Mouse (Mus musculus): ENCODE measurements around the gene Irf1. TPM values are rescaled to one million over a fixed set of nuclear protein-coding genes. Genes with fewer than 3 reads are reported as not detected.

Gene Irf1
- polyA plus RNA-seq, 1 experiment from 2014 or later = 11.9 TPM

GRCm38 (mm10) chr11:53761822-53762221, 8.0 kb upstream of the Irf1 start:
- Histone ChIP-seq H3K36me3 (replicated peaks) (no peaks in the 10 kb centered on the region), H3K9ac (no peak overlapping the region), H3K9me3 (replicated peaks) (no peaks in the 10 kb centered on the region), H3K4me3 (replicated peaks) (no peak overlapping the region), H3K27ac (replicated peaks) (no peak overlapping the region), H3K4me2 (no peak overlapping the region), H3K4me1 (replicated peaks) (peaks cover 46% of the 10 kb centered on the region), H3K27me3 (peaks cover 10% of the 10 kb centered on the region)
- ATAC-seq (ENCODE audit: insufficient read depth) = no peak
- 47% methylated on average over 2 of the region's 2 CpGs for WGBS (ENCODE audit: insufficient replicate concordance)

- Histone ChIP-seq H3K9me3 (replicated peaks) (no peaks in the 10 kb centered on the region), H3K27ac (replicated peaks) (peak overlapping the region; percentile 83; the same call in 1 of the 2 replicates), H3K4me2 (peak overlapping the region; percentile 80), H3K27me3 (peaks cover 12% of the 10 kb centered on the region), H3K4me3 (replicated peaks) (peak overlapping the region; percentile 51), H3K9ac (no peak overlapping the region), H3K4me1 (replicated peaks) (peaks cover 46% of the 10 kb centered on the region), H3K36me3 (replicated peaks) (no peaks in the 10 kb centered on the region)
- ATAC-seq (ENCODE audit: insufficient read depth) = no peak
- 21% methylated on average over 2 of the region's 2 CpGs for WGBS (ENCODE audit: insufficient replicate concordance)
These were observed 7.4 kb upstream of the Irf1 start for GRCm38 (mm10) chr11:53762426-53762825.

GRCm38 (mm10) chr11:53762827-53763495, 6.9 kb upstream of the Irf1 start:
- H3K27me3 ChIP-seq = peaks cover 14% of the 10 kb centered on the region
- no peaks in the 10 kb centered on the region for H3K9me3 ChIP-seq (replicated peaks)
- H3K27ac ChIP-seq (replicated peaks) = peak overlapping the region; percentile 83
- peak overlapping the region; percentile 37 for H3K9ac ChIP-seq
- WGBS (ENCODE audit: insufficient replicate concordance) = 2% methylated on average over 23 of the region's 23 CpGs
- H3K36me3 ChIP-seq (replicated peaks) = no peaks in the 10 kb centered on the region
- ATAC-seq (ENCODE audit: insufficient read depth) = 0 out of 2 replicates have a peak, but pooled peaks have one; percentile 4
- peak overlapping the region; percentile 51 for H3K4me3 ChIP-seq (replicated peaks)
- H3K4me1 ChIP-seq (replicated peaks) = peaks cover 46% of the 10 kb centered on the region
- peak overlapping the region; percentile 80 for H3K4me2 ChIP-seq

GRCm38 (mm10) chr11:53763496-53764140, 6.2 kb upstream of the Irf1 start:
- peak overlapping the region; percentile 80 for H3K4me2 ChIP-seq
- H3K9ac ChIP-seq = peak overlapping the region; percentile 37
- peaks cover 46% of the 10 kb centered on the region for H3K4me1 ChIP-seq (replicated peaks)
- H3K4me3 ChIP-seq (replicated peaks) = peak overlapping the region; percentile 51
- peak overlapping the region; percentile 83 for H3K27ac ChIP-seq (replicated peaks)
- H3K27me3 ChIP-seq = peaks cover 20% of the 10 kb centered on the region
- peak; percentile 72 for ATAC-seq (ENCODE audit: insufficient read depth)
- H3K36me3 ChIP-seq (replicated peaks) = no peaks in the 10 kb centered on the region
- WGBS (ENCODE audit: insufficient replicate concordance) = under 1% methylated on average over 33 of the region's 33 CpGs
- no peaks in the 10 kb centered on the region for H3K9me3 ChIP-seq (replicated peaks)

- H3K9me3 ChIP-seq (replicated peaks) = no peaks in the 10 kb centered on the region
- peaks cover 46% of the 10 kb centered on the region for H3K4me1 ChIP-seq (replicated peaks)
- no peak for ATAC-seq (ENCODE audit: insufficient read depth)
- H3K27ac ChIP-seq (replicated peaks) = peak overlapping the region; percentile 83; the same call in 1 of the 2 replicates
- no peak overlapping the region for H3K4me3 ChIP-seq (replicated peaks)
- H3K27me3 ChIP-seq = peaks cover 30% of the 10 kb centered on the region
- no peaks in the 10 kb centered on the region for H3K36me3 ChIP-seq (replicated peaks)
- 50% methylated on average over 5 of the region's 5 CpGs for WGBS (ENCODE audit: insufficient replicate concordance)
- H3K9ac ChIP-seq = no peak overlapping the region
- H3K4me2 ChIP-seq = no peak overlapping the region
These were observed 5.2 kb upstream of the Irf1 start for GRCm38 (mm10) chr11:53764581-53764980.

- Histone ChIP-seq H3K27ac (replicated peaks) (no peak overlapping the region), H3K36me3 (replicated peaks) (peaks cover 4% of the 10 kb centered on the region; the same call in 1 of the 2 replicates), H3K9me3 (replicated peaks) (no peaks in the 10 kb centered on the region), H3K27me3 (peaks cover 48% of the 10 kb centered on the region), H3K4me3 (replicated peaks) (no peak overlapping the region), H3K4me2 (no peak overlapping the region), H3K4me1 (replicated peaks) (peaks cover 47% of the 10 kb centered on the region), H3K9ac (no peak overlapping the region)
- ATAC-seq (ENCODE audit: insufficient read depth) = no peak
- 60% methylated on average over 13 of the region's 13 CpGs for WGBS (ENCODE audit: insufficient replicate concordance)
These were observed 1.2 kb upstream of the Irf1 start for GRCm38 (mm10) chr11:53768422-53769184.

- H3K4me3 ChIP-seq (replicated peaks) = peak overlapping the region; percentile 64; the same call in 1 of the 2 replicates
- H3K9ac ChIP-seq = 0 out of 2 replicates have a peak overlapping the region, but pooled peaks have one; percentile 26
- peaks cover 48% of the 10 kb centered on the region for H3K27me3 ChIP-seq
- no peak for ATAC-seq (ENCODE audit: insufficient read depth)
- H3K36me3 ChIP-seq (replicated peaks) = peaks cover 10% of the 10 kb centered on the region; the same call in 1 of the 2 replicates
- H3K4me2 ChIP-seq = peak overlapping the region; percentile 80
- no peaks in the 10 kb centered on the region for H3K9me3 ChIP-seq (replicated peaks)
- 51% methylated on average over 12 of the region's 12 CpGs for WGBS (ENCODE audit: insufficient replicate concordance)
- peaks cover 41% of the 10 kb centered on the region for H3K4me1 ChIP-seq (replicated peaks)
- peak overlapping the region; percentile 42; the same call in 1 of the 2 replicates for H3K27ac ChIP-seq (replicated peaks)
These were observed 633 bp upstream of the Irf1 start for GRCm38 (mm10) chr11:53769185-53769576.

GRCm38 (mm10) chr11:53770125-53770791, 444 bp downstream of the Irf1 start:
- under 1% methylated on average over 64 of the region's 75 CpGs for WGBS (ENCODE audit: insufficient replicate concordance)

GRCm38 (mm10) chr11:53771001-53771744, 1.4 kb downstream of the Irf1 start:
- 60% methylated on average over 11 of the region's 11 CpGs for WGBS (ENCODE audit: insufficient replicate concordance)
- no peak for ATAC-seq (ENCODE audit: insufficient read depth)
- Histone ChIP-seq H3K4me2 (peak overlapping the region; percentile 80), H3K27ac (replicated peaks) (0 out of 2 replicates have a peak overlapping the region, but pooled peaks have one; percentile 19), H3K36me3 (replicated peaks) (peaks cover 28% of the 10 kb centered on the region), H3K4me3 (replicated peaks) (peak overlapping the region; percentile 64), H3K27me3 (peaks cover 43% of the 10 kb centered on the region), H3K9ac (no peak overlapping the region; the same call in 1 of the 2 replicates), H3K9me3 (replicated peaks) (no peaks in the 10 kb centered on the region), H3K4me1 (replicated peaks) (peaks cover 32% of the 10 kb centered on the region)

More at GRCm38 (mm10) chr11:53770125-53770791, 444 bp downstream of the Irf1 start:
- no peaks in the 10 kb centered on the region for H3K9me3 ChIP-seq (replicated peaks)
- peak overlapping the region; percentile 42 for H3K9ac ChIP-seq
- H3K4me3 ChIP-seq (replicated peaks) = peak overlapping the region; percentile 64
- H3K36me3 ChIP-seq (replicated peaks) = peaks cover 20% of the 10 kb centered on the region
- H3K4me2 ChIP-seq = peak overlapping the region; percentile 80
- H3K27ac ChIP-seq (replicated peaks) = peak overlapping the region; percentile 79
- H3K27me3 ChIP-seq = peaks cover 43% of the 10 kb centered on the region
- H3K4me1 ChIP-seq (replicated peaks) = peaks cover 32% of the 10 kb centered on the region
- peak; percentile 72 for ATAC-seq (ENCODE audit: insufficient read depth)

- Histone ChIP-seq H3K27ac (replicated peaks) (no peak overlapping the region), H3K4me2 (0 out of 2 replicates have a peak overlapping the region, but pooled peaks have one; percentile 6), H3K36me3 (replicated peaks) (peaks cover 38% of the 10 kb centered on the region), H3K4me3 (replicated peaks) (no peak overlapping the region), H3K4me1 (replicated peaks) (peaks cover 34% of the 10 kb centered on the region), H3K9me3 (replicated peaks) (no peaks in the 10 kb centered on the region), H3K27me3 (peaks cover 40% of the 10 kb centered on the region), H3K9ac (no peak overlapping the region)
- WGBS (ENCODE audit: insufficient replicate concordance) = 40% methylated on average over 9 of the region's 9 CpGs
- no peak for ATAC-seq (ENCODE audit: insufficient read depth)
These were observed 2.7 kb downstream of the Irf1 start for GRCm38 (mm10) chr11:53772536-53772935.
